Mouse (Mus musculus) limb, embryonic 14.5 days (tissue): Measurements from ENCODE around the gene Rheb. TPM values are rescaled to one million over a fixed set of nuclear protein-coding genes. Genes with fewer than 3 reads are reported as not detected.

ENCODE experiments used
- ATAC-seq: fragments of 200-750 bp; cut with Nextera tagmentation; 2 replicates; pipeline ENCODE4 v1.8.0; 2017; ENCODE audit warnings: low read depth, moderate number of reproducible peaks, moderate TSS enrichment; ENCODE audit not compliant: low FRiP score
- DNase-seq: peaks from one replicate; pipeline ENCODE4 v3.0.0-alpha.2; 2015; ENCODE audit warnings: low spot score
- H3K27ac ChIP-seq: fragments of 300-500 bp; sonication (generic); replicated peaks from 2 replicates; pipeline ENCODE4 v1.5.1; 2014; ENCODE audit warnings: low read depth, mild to moderate bottlenecking, low read length, moderate library complexity, mixed read lengths
- H3K27me3 ChIP-seq: fragments of 300-500 bp; sonication (generic); 2 replicates; pipeline ENCODE4 v1.6.1; 2014; ENCODE audit warnings: low read length, mixed read lengths; ENCODE audit not compliant: control insufficient read depth, insufficient read depth
- H3K36me3 ChIP-seq: fragments of 300-500 bp; sonication (generic); 2 replicates; pipeline ENCODE4 v1.6.1; 2014; ENCODE audit warnings: mild to moderate bottlenecking, low read length, moderate library complexity, mixed read lengths; ENCODE audit not compliant: control insufficient read depth, insufficient read depth
- H3K4me1 ChIP-seq: fragments of 300-500 bp; sonication (generic); 2 replicates; pipeline ENCODE4 v1.6.1; 2014; ENCODE audit warnings: antibody characterized with exemption, low read length, mixed read lengths; ENCODE audit not compliant: control insufficient read depth, insufficient read depth
- H3K4me2 ChIP-seq: fragments of 300-500 bp; sonication (generic); replicated peaks from 2 replicates; pipeline ENCODE4 v1.6.1; 2014; ENCODE audit warnings: low read depth, mild to moderate bottlenecking, low read length, moderate library complexity; ENCODE audit not compliant: severe bottlenecking
- H3K4me3 ChIP-seq: fragments of 300-500 bp; sonication (generic); replicated peaks from 2 replicates; pipeline ENCODE4 v1.5.1; 2014; ENCODE audit warnings: low read length
- H3K9ac ChIP-seq: fragments of 300-500 bp; sonication (generic); 2 replicates; pipeline ENCODE4 v1.6.1; 2014; ENCODE audit warnings: mild to moderate bottlenecking, low read depth, low read length, moderate library complexity; ENCODE audit not compliant: severe bottlenecking
- H3K9me3 ChIP-seq: fragments of 300-500 bp; sonication (generic); 2 replicates; pipeline ENCODE4 v1.6.1; 2016; ENCODE audit warnings: low read length; ENCODE audit not compliant: control insufficient read depth
- POLR2A ChIP-seq: fragments of 200-500 bp; IDR thresholded peaks from 2 replicates; pipeline ENCODE4 v1.8.0; 2012; ENCODE audit warnings: inconsistent platforms, mild to moderate bottlenecking, moderate library complexity, borderline replicate concordance; ENCODE audit not compliant: insufficient read depth, insufficient read length; ENCODE audit errors: extremely low read depth
- WGBS: fragments of 180-500 bp; shearing (Covaris S2); extraction: QIAGEN DNeasy Blood & Tissue Kit; methylation state at CpG from one replicate; pipeline ENCODE4 v1.1.7; 2014; 5-methylcytosine and 5-hydroxymethylcytosine counted together
- polyA plus RNA-seq, 2 experiments: library from polyadenylated mRNA; depleted of rRNA in 1 of 2; stranded (reverse) in 1 of 2; unstranded in 1 of 2; fragments of >200 nt; fragmentation: Nextera tagmentation in 1 of 2; extraction: Ambion mirVana in 1 of 2; gene quantifications; 2 replicates each; pipeline versions ENCODE4 v1.2.1 to v1.2.3; 2012 to 2014

Gene Rheb
- polyA plus RNA-seq, 2 experiments: 85.7 to 210 TPM

DNA sequence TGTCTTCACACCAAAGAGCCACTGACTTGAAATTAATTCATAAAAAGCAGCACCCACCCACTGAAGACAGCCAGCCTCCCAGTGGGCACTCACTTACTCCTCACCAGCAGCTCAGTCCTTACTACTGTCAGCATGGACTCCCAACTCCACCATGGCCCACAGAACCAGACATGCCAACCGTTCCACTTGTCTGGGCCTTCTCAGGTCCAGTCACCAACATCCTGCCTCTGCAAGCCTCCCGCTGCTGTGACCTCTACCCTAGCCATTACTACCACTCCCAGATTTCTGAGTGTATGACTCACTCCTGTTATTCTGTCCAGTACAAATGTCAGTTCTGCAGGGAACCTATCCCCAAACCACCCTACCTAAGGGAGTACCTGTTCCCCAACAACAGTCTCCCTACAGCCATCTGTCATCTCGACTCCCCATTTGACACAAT lies 21.0 kb downstream of the Rheb start:
- WGBS: 78% methylated on average over 3 of the region's 3 CpGs
- peaks cover 14% of the 10 kb centered on the region for H3K4me1 ChIP-seq
- TF ChIP-seq POLR2A: no peak

GRCm38 (mm10) chr5:24820627-24821026 lies 21.8 kb downstream of the Rheb start:
- Histone ChIP-seq H3K27me3 (no peaks in the 10 kb centered on the region), H3K9ac (no peak overlapping the region), H3K4me2 (no peak overlapping the region), H3K4me1 (peaks cover 7% of the 10 kb centered on the region), H3K4me3 (no peak overlapping the region), H3K36me3 (peaks cover 20% of the 10 kb centered on the region), H3K9me3 (no peaks in the 10 kb centered on the region), H3K27ac (no peak overlapping the region)
- no peak for TF ChIP-seq POLR2A
- WGBS: 65% methylated on average over 5 of the region's 5 CpGs
- DNase-seq (no peak), ATAC-seq (peak; percentile 26; the same call in 1 of the 2 replicates)

More for the DNA sequence above, 21.0 kb downstream of the Rheb start:
- Histone ChIP-seq H3K9me3 (no peaks in the 10 kb centered on the region), H3K4me2 (no peak overlapping the region), H3K27me3 (no peaks in the 10 kb centered on the region), H3K9ac (no peak overlapping the region), H3K4me3 (no peak overlapping the region), H3K36me3 (peaks cover 13% of the 10 kb centered on the region), H3K27ac (no peak overlapping the region)
- DNase-seq: no peak
- no peak for ATAC-seq

DNA sequence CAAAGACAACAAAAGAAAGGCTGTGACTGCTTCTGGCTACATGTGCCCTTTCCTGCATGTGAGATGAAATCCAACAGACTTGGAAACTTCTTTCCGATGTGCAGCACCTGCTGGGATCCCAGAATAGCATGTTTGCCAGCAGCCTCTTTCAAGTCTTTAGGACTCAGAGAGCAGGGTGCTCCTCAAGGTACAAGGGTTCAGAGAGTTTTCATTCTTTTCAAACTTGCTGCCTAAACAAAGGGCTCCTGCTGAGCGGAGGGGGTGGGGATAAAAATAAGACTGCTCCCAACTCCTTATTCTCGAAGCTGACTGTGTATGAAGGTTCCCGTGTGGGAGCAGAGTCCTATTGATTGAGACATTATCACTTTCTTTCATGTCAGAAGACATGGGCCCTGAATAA lies 25.2 kb downstream of the Rheb start:
- Histone ChIP-seq H3K27me3 (no peaks in the 10 kb centered on the region), H3K4me3 (no peak overlapping the region), H3K27ac (no peak overlapping the region), H3K36me3 (peaks cover 41% of the 10 kb centered on the region), H3K9me3 (no peaks in the 10 kb centered on the region), H3K9ac (no peak overlapping the region), H3K4me2 (no peak overlapping the region), H3K4me1 (peaks cover 3% of the 10 kb centered on the region)
- ATAC-seq (no peak), DNase-seq (no peak)
- WGBS: 92% methylated on average over 4 of the region's 4 CpGs
- TF ChIP-seq POLR2A: no peak

DNA sequence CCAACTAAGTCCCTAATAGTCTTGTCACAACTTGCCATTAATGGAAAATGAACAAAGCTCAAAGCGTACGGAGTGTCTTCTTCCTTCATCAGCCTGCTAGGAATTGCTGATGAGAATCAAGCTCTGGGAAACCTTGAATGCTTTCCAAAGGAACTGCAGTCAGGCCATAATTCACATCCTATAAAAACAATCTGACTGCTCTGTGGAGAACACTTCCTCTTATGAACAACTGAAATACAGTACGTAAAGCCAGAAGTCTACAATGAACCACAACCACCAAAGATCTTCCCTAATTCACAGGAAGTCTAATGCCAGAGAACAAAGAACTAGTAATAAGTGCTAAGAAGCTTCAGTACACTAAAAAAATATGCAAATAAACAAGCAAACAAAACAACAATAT lies 28.5 kb downstream of the Rheb start:
- no peak overlapping the region for H3K4me2 ChIP-seq
- H3K27ac ChIP-seq: no peak overlapping the region
- ATAC-seq: no peak
- peaks cover 67% of the 10 kb centered on the region for H3K36me3 ChIP-seq
- DNase-seq: peak; percentile 31
- H3K4me3 ChIP-seq: no peak overlapping the region
- TF ChIP-seq POLR2A: no peak
- no peaks in the 10 kb centered on the region; the same call in 1 of the 2 replicates for H3K4me1 ChIP-seq
- H3K9me3 ChIP-seq: no peaks in the 10 kb centered on the region
- H3K9ac ChIP-seq: no peak overlapping the region
- 76% methylated on average over 3 of the region's 3 CpGs for WGBS
- no peaks in the 10 kb centered on the region for H3K27me3 ChIP-seq

- DNase-seq (no peak), ATAC-seq (peak; percentile 62)
- no peak for TF ChIP-seq POLR2A
- H3K27ac ChIP-seq: 0 out of 2 replicates have a peak overlapping the region, but pooled peaks have one; percentile 3
- H3K27me3 ChIP-seq: no peaks in the 10 kb centered on the region
- no peak overlapping the region for H3K4me3 ChIP-seq
- WGBS: 52% methylated on average over 4 of the region's 4 CpGs
- peaks cover 75% of the 10 kb centered on the region for H3K36me3 ChIP-seq
- no peak overlapping the region for H3K9ac ChIP-seq
- H3K4me1 ChIP-seq: no peaks in the 10 kb centered on the region; the same call in 1 of the 2 replicates
- no peaks in the 10 kb centered on the region for H3K9me3 ChIP-seq
- no peak overlapping the region for H3K4me2 ChIP-seq
Observed at GRCm38 (mm10) chr5:24813005-24813404, 29.4 kb downstream of the Rheb start.

DNA sequence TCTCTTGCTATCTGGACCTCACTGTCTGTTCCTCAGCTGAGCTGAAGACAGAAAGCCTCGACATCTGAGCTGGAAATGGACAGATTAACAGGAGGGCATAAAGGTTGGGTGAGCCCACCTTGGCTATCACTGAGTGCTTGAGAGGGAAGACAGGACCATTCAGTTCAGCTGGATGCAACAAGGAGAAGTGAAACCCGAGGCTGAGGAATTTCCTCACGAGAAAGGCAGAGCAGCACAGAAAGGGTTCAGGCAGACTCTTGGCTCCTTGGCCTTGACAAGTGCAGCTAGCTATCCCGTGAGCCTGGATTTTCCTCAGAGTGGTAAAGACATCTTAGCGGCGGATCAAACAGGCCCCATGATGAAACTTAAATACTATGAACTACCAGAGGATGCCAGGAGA lies 37.2 kb downstream of the Rheb start:
- no peak overlapping the region for H3K4me3 ChIP-seq
- DNase-seq: no peak
- H3K9me3 ChIP-seq: no peaks in the 10 kb centered on the region
- H3K4me1 ChIP-seq: no peaks in the 10 kb centered on the region
- H3K9ac ChIP-seq: no peak overlapping the region
- WGBS: 76% methylated on average over 6 of the region's 6 CpGs
- no peak for ATAC-seq
- H3K36me3 ChIP-seq: peaks cover 68% of the 10 kb centered on the region
- no peak for TF ChIP-seq POLR2A
- no peak overlapping the region for H3K27ac ChIP-seq
- no peaks in the 10 kb centered on the region for H3K27me3 ChIP-seq
- H3K4me2 ChIP-seq: no peak overlapping the region
